Comparison of ENCODE assay signal across 11 mouse cellular contexts in the genomic region with DNA sequence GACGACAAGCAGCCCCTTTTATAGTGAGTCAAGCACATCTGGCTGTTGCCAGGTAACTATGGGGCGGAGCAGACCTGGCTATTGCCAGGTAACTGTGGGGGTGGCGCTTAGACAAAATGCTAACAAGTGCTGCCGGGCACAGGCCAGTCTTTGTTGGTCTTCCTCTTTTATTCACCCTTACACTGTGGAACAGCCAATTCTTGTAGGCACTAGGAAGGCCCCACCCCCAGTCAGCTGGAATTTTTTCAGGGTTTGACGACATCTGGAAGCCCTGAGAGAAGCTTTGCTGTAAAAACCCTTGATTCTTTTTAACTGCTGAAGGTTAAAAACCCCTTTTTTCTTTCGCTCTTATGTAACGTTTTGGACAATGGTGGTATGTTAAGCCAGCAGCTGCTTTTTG. TPM values are rescaled to one million over a fixed set of nuclear protein-coding genes. Genes with fewer than 3 reads are reported as not detected.
DNase-seq lines count a peak whose midpoint lies in the region; ATAC-seq lines count a peak whose summit lies in the region.
"Had no signal": no experiment of that assay in that cellular context is flagged by ENCODE, and none has a peak within 500 bp of the region (broad histone marks: within the 10 kb centered on the region; RNA-seq: fewer than 3 reads in every experiment).

No protein-coding gene starts in this region.

- WGBS in midbrain, embryonic 16.5 days: 15% methylated on average over 7 of the region's 7 CpGs

- H3K36me3 ChIP-seq in midbrain, embryonic 16.5 days (ENCODE audit: control insufficient read depth, insufficient read depth, low read length): no peaks in the 10 kb centered on the region
- H3K36me3 ChIP-seq: embryonic facial prominence, embryonic 15.5 days; heart, embryonic 15.5 days; limb, embryonic 13.5 days had no signal

- H3K9ac ChIP-seq in midbrain, embryonic 16.5 days (ENCODE audit: low read depth, low read length): no peak overlapping the region
- H3K9ac ChIP-seq: embryonic facial prominence, embryonic 15.5 days; heart, embryonic 15.5 days; limb, embryonic 13.5 days had no signal

- intact Hi-C loops in left cerebral cortex, postnatal 14 days (cut with DNase I): no loop called here

- ATAC-seq in midbrain, embryonic 16.5 days: peak; percentile 72

- no peaks in the 10 kb centered on the region; the same call in 1 of the 2 replicates for H3K27me3 ChIP-seq in midbrain, embryonic 16.5 days (ENCODE audit: control insufficient read depth, insufficient read depth, low read depth, low read length)

- H3K4me1 ChIP-seq in midbrain, embryonic 16.5 days (ENCODE audit: control insufficient read depth, insufficient read depth, low read length): peaks cover 14% of the 10 kb centered on the region

- H3K4me2 ChIP-seq in midbrain, embryonic 16.5 days (ENCODE audit: low read length): no peak overlapping the region; the same call in none of the 2 replicates
- H3K4me2 ChIP-seq: embryonic facial prominence, embryonic 15.5 days; limb, embryonic 13.5 days had no signal

- H3K9me3 ChIP-seq in midbrain, embryonic 16.5 days (replicated peaks; ENCODE audit: control insufficient read depth, low read length, poor library complexity, severe bottlenecking): no peaks in the 10 kb centered on the region
- H3K9me3 ChIP-seq: embryonic facial prominence, embryonic 15.5 days; heart, embryonic 15.5 days; limb, embryonic 13.5 days had no signal

- H3K4me3 ChIP-seq in midbrain, embryonic 16.5 days (ENCODE audit: low read depth, low read length): peak overlapping the region; percentile 4; the same call in 1 of the 2 replicates
- H3K4me3 ChIP-seq: embryonic facial prominence, embryonic 15.5 days; heart, embryonic 15.5 days; limb, embryonic 13.5 days had no signal

- DNase-seq in left cerebral cortex, postnatal 14 days (ENCODE audit: low spot score in 2 of 2): peak; percentile 18 to 68
- DNase-seq in left cerebral cortex, adult 11 months (ENCODE audit: low spot score): no peak
- peak; percentile 54 for DNase-seq in c-Kit-positive CD71-positive TER-119-positive erythroid progenitor cells, embryonic 14.5 days (ENCODE audit: low spot score)
- DNase-seq in liver: peak; percentile 77
- no peak for DNase-seq in gastrocnemius, adult 8-10 months (ENCODE audit: low spot score in 2 of 2)
- no peak for DNase-seq in cerebellum, postnatal 4 days (ENCODE audit: low spot score in 2 of 2)

- peak overlapping the region; percentile 28; the same call in 1 of the 2 replicates for H3K27ac ChIP-seq in midbrain, embryonic 16.5 days (ENCODE audit: low read length)
- H3K27ac ChIP-seq: embryonic facial prominence, embryonic 15.5 days; heart, embryonic 15.5 days; kidney, postnatal 0 days; limb, embryonic 13.5 days had no signal

RNA-seq across cellular contexts. Expression of gene Cpeb3, which starts 30.2 kb away (rescaled TPM):
- 10 to 100 TPM; 68.8 to 69.3 TPM for total RNA-seq in left cerebral cortex, postnatal 14 days (2021)
- polyA plus RNA-seq in midbrain, embryonic 16.5 days (2015; fragmentation: Nextera tagmentation; extraction: Ambion mirVana): 11.2 and 12.9 TPM in 2 replicates
- 10 to 100 TPM; 59.4 to 62.5 (median 61.2) TPM for total RNA-seq in gastrocnemius, adult 8-10 months (2022)

RNA-seq across cellular contexts. Expression of gene March5, which starts 31.3 kb away (rescaled TPM):
- total RNA-seq in left cerebral cortex, postnatal 14 days (2021): 10 to 100 TPM; 89.1 to 94.1 TPM
- 89.2 and 96.1 TPM in 2 replicates for polyA plus RNA-seq in midbrain, embryonic 16.5 days (2015; fragmentation: Nextera tagmentation; extraction: Ambion mirVana)
- 10 to 100 TPM; 78.2 to 92.8 (median 84.4) TPM for total RNA-seq in gastrocnemius, adult 8-10 months (2022)

Comparison
In these comparisons a context has a peak if more than half of its experiments do, and no peak if none do; other contexts are left out.
1. DNase-seq: peak in left cerebral cortex, postnatal 14 days (2 of 2), c-Kit-positive CD71-positive TER-119-positive erythroid progenitor cells, embryonic 14.5 days (single experiment) and liver (single experiment); none in left cerebral cortex, adult 11 months (single experiment), gastrocnemius, adult 8-10 months (0 of 2) and cerebellum, postnatal 4 days (0 of 2).